Mouse (Mus musculus): ENCODE measurements around the gene Fabp7.

- TF ChIP-seq HCFC1 (IDR thresholded peaks at IDR 0.05; ENCODE audit: borderline replicate concordance, insufficient read depth, low read length): no peak
- TF ChIP-seq ZC3H11A (IDR thresholded peaks at IDR 0.05; ENCODE audit: borderline replicate concordance, low read depth, low read length): no peak
- no peak for TF ChIP-seq ZNF384 (IDR thresholded peaks at IDR 0.05; ENCODE audit: low read depth, low read length)
Observed at GRCm38 (mm10) chr10:57747127-57747526, 37.6 kb upstream of the Fabp7 start.
